Mouse (Mus musculus): ENCODE measurements around the gene Il2rg.

- TF ChIP-seq CTCF (IDR thresholded peaks at IDR 0.05) (no peak), POLR2A (IDR thresholded peaks at IDR 0.05; ENCODE audit: insufficient read depth, low read depth, low read length) (no peak)
These were observed 14.8 kb upstream of the Il2rg start for GRCm38 (mm10) chrX:101282813-101283212.

Data from heart, adult 2 months (tissue).